Mouse (Mus musculus) left cerebral cortex, postnatal 14 days (tissue): Measurements from ENCODE around the gene 9530003J23Rik. TPM values are rescaled to one million over a fixed set of nuclear protein-coding genes. Genes with fewer than 3 reads are reported as not detected.

Source experiments
- DNase-seq, 2 experiments: peaks; one replicate each; pipeline ENCODE4 v3.0.0; 2021 to 2022; ENCODE audit warnings: low spot score in 2 of 2, mixed read lengths in 1 of 2
- intact Hi-C: fragments of 180-260 bp; cut with DNase I; formaldehyde crosslinking; loops from one replicate; pipeline ENCODE4 v1.15.1; 2025
- total RNA-seq, 2 experiments: library from RNA; stranded (reverse); gene quantifications; 2 replicates each; pipeline ENCODE4 v1.2.3; 2021

9530003J23Rik gene
- total RNA-seq, 2 experiments from 2014 or later, result not detected

DNA sequence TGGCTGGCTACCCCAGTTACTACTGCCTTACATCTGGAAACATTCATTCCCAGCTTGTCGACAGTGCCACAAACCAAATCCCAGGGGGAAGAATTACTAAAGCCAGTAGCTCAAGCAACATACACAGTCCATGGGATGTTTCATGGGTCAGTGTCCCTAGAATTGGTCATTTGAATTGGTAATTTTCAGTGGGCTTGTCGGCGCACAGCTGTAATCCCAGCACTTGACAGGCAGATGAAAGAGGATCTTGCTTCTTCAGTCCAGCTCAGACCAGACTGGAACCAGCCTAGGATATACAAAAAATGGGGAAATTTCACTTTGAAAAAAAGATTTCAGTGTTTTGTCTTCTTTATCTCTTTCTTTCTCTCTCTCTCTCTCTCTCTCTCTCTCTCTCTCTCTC, 38.8 kb downstream of the 9530003J23Rik start:
- intact Hi-C loops, result no loop called here
- DNase-seq, result no peak

DNA sequence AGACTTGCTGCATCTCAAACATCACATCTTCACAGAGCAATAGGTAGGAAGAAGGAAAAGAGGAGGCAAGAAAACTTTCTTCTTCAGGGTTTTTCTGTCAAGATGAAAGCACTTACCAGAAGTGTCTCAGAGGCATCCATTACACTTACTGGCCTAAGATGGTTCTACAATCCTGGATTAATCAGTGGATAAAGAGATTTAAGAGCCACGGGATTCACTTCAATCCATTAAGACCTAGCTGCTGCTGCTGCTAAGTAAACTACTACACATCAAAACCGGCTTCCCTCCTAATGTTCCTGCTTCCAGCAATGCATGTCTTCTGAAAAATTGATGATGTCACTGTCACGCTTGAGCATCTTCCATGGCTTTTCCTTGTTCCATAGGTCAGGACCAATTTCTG, 41.8 kb downstream of the 9530003J23Rik start:
- no peak for DNase-seq
- intact Hi-C loops, result no loop called here

DNA sequence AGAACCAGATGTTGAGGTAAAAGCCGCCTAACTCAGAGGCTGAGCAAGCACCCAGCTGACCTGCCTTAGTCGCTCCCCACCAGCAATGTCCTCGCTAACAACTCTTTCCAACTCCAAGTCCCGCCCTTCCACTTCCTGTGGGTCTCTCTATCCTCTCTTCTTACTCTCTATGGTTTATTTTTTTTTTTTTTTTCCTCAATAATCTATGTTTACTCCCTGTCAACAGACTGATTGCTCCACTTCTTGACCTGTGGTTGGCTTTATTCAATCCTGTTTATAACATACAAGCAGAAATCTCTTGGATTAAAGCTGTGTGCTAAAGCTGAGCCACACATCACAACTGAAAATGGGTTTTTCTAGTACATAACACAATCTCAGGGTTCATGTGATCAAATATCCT, 42.8 kb downstream of the 9530003J23Rik start:
- intact Hi-C loops, result no loop called here
- no peak for DNase-seq

DNA sequence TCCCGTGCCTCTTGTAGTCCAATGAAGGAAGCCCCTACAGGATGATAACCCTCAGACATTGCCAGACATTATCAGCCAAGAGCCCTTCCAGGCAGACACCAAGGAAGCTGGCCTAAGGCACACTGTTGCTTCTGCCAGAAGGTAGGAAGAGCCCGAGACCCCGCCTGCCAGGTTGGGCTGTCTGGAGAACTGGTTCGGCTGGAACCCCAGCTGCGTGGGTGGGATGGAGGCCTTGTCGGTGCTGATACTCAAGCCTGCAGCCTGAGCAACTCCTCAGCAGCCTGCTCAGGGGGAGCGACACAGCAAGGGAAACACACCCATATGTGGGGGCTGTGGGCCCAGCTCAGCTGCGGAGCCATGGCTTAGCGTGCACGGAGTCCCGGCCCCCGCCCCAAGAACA, 43.5 kb downstream of the 9530003J23Rik start:
- DNase-seq, result no peak
- intact Hi-C loops, result no loop called here

DNA sequence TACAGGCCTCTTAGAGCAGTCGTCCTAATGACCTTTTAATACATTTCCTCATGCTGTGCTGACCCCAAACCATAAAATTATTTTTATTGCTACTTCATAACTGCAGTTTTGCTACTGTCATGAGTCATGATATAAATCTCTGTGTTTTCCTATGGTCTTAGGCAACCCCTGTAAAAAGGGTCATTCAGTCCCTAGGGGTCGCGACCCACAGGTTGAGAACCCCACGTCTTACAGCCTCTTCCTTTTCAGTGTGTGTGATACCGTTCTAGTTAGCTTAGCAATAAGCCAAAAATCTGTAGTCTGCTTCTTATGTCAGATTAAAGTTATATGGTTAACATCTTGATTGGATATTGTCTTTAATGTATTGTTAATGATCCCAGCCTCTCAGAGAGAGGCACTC, 45.1 kb downstream of the 9530003J23Rik start:
- DNase-seq, result no peak
- intact Hi-C loops, result no loop called here

DNA sequence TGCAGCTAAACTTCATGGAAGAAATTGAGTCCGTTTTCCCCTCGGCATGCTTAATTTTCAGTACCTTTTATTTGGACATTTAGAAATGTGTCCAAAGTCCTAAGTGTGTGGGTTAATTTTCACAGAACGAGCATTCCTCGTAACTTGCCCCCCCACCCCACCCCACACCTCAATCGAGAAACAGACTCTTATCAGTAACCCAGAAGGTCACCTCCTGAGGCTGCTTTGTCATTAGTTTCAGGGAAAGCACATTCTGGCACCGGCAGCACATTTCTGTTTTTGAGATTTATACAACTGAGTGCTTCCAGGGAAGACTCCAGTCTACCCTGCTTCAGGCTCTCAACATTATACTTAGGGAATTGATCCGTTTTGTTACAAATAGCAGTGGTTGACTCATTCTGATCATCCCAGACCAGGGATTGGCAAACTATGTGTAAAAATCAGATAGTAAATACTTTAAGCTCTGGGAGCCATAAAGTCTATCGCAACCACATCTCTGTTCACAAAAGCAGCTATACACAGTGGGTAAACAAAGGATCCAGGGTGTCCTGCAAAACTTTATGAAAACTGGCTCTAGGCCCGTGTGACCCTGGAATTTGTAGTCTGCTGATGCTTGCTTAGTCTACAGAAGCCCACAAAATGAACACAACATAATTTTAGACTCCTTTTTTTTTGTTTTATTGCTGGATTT, 53.0 kb downstream of the 9530003J23Rik start:
- intact Hi-C loops, result no loop called here
- no peak for DNase-seq

Other genes starting within 250 kb of the 9530003J23Rik start
- gene Lrrc10, start 193.4 kb downstream of the 9530003J23Rik start, total RNA-seq, result not detected
- 100 to 1,000 TPM; 186 to 187 TPM for gene Cct2, start 174.9 kb downstream of the 9530003J23Rik start, total RNA-seq
- 10 to 100 TPM; 28.3 to 29.3 TPM for gene Frs2, start 90.2 kb downstream of the 9530003J23Rik start, total RNA-seq
- gene Yeats4, start 14.2 kb downstream of the 9530003J23Rik start, total RNA-seq, result 10 to 100 TPM; 56.6 to 61.7 TPM
- gene Lyz2, start 43.6 kb upstream of the 9530003J23Rik start, total RNA-seq, result 1 to 10 TPM; 7.2 to 8.3 TPM
- 1 to 10 TPM in 1 of 2 experiments, under 1 TPM in 1; 0.93 to 1.4 TPM for gene Lyz1, start 54.2 kb upstream of the 9530003J23Rik start, total RNA-seq
- 100 to 1,000 TPM; 102 TPM for gene Cpsf6, start 141.3 kb upstream of the 9530003J23Rik start, total RNA-seq